Mouse (Mus musculus) frontal cortex, adult (tissue): ENCODE data around the gene Sppl2c.

Experiments used
- ATAC-seq: cut with Nextera tagmentation; 2 replicates; pipeline ENCODE4 v1.9.2; 2017; ENCODE audit warnings: mild to moderate bottlenecking, moderate library complexity, mixed read lengths; ENCODE audit not compliant: low TSS enrichment

The Sppl2c gene

DNA sequence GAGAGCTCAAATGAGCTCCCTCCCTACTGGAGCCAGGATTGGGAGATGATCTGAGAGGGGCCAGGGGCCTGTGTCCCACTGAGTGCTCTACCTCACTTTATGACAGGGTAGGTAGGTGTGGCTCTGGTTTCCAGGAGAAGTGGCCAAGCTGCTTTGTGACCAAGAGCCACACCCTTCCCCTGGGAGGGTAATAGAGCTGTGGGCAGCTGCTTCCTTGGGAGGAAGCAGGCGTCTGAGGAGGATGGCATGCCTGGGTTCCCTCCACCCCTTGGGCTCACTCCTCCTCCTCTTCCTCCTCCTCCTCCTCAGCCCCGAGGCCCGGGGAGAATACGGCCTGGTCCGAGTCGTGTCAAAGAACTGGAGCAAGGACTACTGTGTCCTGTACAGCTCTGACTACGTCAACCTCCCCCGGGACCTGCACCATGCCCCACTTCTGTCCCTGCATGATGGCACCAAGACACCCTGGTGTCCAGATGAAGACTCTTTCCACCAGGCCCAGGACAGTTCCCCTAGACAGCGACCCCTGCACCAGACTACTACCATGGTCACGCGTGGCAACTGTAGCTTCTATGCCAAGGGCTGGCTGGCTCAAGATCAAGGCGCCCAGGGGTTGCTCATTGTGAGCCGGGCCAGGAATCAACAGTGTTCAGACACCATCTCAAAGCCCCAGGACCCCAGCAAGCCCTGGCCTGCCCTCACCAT, at the start of gene Sppl2c:
Gene Sppl2c (plus strand): TSS at position 193 of the 702 bp plus-strand sequence.
- ATAC-seq, result no peak

DNA sequence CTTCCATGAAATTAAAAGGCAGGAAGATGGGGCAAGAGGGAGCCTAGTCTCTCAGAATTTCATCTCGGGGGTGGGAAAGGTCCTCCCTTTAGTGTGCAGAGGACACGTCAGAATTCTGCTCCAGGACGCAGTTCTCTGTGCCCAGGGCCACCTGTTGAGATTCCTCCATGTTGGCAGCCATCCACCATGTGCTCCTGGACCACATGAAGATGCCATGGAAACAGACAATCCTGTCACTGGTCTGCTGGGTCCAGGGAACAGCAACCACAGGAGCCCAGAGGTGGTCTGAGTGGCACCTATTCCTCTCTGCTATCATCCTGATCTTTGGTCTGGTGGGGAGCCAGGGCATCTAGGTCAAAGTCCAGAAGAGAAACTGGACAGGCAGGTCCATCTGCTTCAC, 47.2 kb upstream of the Sppl2c start:
- ATAC-seq, result no peak

DNA sequence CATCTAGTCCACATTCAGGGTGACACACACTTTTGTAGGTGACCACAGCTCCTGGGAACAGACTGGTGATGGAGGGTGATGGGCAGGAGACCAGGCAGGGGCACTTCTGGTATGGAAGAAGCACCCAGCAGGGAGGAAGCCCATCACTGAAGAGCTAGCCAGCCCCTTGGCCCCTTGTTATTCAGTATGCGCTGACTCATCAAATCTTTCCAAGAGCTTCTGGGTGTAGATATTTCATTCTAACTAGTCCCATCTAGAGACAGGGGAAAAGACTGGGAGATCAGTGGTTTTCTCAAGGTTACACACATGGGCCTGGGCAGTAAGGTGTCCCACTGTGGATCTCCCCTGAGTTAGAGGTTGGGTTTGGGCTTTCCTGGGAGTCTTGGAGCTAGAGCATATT, 41.2 kb upstream of the Sppl2c start:
- no peak for ATAC-seq

DNA sequence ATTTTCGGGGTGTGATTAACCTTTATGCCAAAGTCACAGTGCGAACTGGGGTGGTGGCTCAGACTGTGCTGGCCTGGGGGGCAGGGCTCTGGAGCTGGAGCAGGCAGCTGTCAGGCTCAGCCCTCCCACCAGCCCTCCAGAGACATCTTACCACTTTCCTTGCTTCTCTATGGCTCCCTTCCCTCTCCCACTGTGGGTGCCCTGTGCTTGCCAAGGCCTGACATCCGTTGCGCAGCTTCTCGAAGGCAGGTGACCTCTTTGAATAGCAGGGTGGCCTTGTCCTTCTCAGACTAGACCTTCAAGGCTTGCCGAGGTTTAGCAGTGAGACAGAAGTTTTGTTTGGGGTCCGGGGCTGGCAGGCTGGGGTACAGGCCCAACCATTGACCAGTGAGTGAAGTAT, 37.3 kb upstream of the Sppl2c start:
- no peak for ATAC-seq

DNA sequence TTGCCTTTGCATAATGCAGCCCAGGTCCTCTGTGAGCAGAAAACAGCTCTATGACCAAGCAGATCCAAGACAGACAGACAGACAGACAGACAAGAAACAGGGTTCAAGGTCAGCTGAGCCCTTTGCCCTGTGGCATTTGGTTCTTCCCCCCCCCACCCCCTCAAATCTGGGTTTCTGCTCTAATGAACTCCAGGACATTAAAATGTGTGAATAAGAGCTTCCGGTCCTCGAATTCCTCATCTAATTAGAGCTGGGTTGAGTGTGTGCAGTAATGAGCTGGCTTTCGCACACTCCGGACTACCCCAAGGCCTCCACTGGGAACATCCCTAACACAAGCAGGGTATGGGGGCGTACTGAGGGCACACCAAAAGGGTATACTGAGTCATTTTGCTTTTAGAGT, 35.2 kb upstream of the Sppl2c start:
- ATAC-seq, result no peak

DNA sequence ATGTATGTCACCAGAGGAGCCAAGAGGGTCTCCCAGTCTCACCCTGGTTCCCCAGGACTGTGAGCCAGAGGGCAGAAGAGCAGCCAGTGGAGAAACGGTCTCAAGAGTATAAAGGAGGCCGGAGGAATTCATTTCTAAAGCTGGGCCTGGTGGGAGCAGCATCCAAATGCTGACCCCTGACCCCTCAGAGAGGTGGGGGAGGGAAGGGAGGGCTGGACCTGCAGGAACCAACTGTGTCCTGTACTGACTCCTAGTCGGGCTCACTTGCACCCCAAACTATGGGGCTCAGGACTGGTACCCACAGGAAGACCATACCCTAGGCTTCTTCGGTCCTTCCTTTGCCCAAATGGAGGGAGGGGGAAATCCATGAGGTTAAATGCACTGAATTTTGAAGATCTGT, 31.8 kb upstream of the Sppl2c start:
- no peak for ATAC-seq

DNA sequence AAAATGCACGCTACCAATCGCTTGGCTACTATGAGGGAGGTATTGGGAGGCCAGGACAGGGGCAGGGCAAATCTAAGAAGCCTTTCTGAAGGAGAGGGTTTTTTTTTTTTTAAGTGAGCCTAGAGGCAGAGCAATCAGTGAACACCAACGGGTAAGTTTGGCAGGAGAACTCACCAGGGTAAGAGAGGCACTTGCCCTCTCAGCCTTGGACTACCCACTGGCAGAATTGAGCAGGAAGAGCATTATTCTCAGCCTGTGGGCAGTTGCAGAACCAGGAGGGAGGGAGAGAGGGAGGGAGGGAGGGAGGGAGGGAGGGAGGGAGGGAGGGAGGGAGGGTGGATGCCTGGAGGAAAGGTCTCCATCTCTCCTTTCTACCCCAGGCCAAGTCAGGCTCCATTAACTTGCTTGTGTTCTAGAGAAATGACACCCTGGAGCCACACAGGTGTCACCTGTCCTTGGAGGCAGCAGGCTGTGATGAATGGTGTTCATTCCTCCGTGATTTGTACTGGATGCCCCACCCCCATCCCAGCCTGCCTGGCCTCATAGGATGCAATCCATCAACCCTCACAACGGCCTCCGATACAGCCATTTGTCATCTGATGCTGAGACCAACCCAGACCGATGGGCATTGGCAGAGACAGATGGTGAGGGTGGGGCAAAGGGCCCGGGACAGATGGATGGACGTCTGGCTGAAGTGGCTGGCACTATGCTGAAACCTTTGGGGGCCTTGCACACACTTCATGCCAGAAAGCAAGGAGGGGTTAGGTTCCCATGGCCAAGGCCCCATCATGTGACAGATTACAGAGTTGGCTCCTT, 31.1 kb upstream of the Sppl2c start:
- ATAC-seq, result no peak

DNA sequence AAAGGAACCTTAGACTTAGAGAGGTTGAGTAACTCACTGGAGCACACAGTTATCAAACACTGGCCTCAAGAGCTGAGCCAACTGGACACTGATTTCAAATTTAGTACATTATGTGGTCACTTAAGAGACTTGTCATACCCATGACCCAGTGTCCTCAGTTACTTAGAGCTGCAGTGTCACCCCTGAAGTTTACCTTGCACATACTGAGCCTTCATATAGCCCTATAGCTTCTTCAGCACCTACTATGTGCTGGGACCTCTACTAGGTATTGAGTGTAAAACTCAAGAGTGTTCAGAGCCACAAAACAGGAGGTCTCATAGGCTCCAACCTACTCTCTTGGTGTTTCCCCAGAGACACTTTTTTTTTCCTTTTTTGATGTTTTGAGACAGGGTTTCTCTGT, 30.2 kb upstream of the Sppl2c start:
- no peak for ATAC-seq

DNA sequence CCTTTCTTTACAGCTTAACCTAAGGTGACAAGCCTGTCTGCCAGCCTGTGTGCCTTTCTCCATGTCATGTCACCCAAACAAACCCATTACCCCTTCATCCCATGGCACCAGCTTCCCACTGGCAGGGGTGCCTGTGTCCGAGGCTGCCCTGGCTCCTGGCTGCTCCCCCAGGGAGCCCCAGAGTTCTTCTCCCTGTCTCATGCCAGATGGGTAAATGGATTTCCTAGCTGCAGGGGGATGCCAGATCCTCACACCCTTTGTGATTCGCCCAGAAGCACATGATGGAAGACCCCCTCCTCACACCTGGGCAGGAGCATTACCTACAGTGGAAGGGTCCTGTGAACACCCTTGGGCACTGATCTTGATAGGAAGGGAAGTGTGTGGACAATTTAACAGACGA, 29.7 kb upstream of the Sppl2c start:
- ATAC-seq, result no peak

DNA sequence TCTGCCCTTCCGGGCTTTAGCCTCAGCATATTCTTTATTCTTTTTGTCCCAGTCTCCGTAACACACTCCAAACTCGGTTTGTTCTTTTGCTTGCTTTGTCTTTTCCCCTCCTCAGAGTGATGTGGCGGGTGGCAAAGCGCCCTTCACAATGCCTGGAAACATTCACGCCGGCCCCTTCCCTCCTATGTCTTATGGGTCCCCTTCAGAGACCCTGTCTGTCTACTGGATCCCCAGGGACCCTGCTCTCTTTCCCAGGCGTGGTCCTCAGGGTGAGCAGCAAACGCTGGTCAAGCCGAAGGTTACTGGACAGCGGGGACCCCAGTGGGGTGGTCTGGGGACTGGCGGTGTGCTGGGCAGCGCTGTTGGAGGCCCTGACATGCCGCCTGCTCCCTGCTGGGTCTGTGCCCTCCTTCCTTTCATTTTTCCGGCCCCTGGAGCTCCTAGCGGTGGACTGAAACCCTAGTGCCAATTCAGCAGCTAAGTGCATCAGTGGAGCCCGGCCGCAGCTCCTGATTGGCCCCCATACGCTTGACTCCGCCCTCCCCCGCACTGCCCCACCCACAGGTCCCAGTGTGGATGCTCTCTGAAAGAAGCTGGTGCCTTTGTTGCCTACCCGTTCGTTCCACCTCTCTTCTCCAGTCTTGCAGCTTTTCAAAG, 28.4 kb upstream of the Sppl2c start:
- peak; percentile 91 for ATAC-seq

DNA sequence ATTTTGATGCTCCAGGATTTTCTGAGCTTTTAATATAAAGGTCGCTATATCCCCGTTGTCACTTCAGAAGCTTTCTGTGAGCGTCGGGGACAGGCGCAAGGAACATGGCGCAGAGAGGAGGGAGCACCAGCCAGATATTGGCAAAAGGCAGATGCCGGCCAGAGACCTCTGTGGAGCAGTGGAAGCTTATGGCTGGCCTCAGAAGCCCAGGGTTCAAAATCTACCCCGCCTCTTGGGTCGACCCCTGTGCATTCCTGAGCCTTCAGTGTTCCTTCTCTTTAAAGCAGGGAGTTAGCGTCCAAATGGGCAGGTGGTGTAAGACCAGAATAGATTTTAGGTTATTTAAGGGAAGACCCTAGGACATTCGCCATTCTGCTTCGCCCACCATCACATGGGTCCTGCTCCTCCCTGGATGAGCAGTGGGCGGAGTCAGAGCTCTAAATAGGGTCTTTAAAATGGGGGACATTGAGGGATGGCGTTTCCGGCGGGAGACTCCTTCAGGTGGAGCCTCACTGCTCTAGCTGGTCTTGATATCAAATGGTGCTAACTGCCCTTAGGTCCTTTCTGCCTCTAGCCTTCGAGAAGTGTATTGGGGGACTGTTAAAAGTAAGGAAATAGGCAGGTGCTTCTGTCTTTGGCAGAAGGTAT, 27.7 kb upstream of the Sppl2c start:
- ATAC-seq, result peak; percentile 22

DNA sequence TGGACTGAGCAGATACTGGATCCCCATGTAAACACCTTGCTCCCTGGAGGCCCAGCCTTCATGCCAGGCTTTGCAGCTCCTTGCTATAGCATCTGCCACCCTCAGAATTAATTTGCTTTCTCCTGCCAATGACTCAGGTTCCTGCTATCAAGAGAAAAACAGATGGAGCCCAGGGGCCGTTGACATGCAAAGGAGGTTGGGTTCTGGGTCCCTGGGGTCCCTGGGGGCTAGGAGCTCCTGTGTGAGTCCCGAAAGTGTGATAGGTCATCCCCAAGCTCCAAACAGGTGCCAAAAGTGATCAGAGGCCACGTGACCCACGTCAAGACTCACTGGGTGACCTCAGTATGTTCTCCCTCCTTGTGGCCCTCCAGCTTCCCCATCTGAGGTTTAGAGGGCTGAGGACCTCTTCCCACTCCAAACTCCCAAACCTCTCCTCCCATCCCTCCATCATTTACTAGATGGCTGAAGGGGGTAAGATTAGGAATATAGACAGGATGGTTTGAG, 26.3 kb upstream of the Sppl2c start:
- ATAC-seq, result no peak

DNA sequence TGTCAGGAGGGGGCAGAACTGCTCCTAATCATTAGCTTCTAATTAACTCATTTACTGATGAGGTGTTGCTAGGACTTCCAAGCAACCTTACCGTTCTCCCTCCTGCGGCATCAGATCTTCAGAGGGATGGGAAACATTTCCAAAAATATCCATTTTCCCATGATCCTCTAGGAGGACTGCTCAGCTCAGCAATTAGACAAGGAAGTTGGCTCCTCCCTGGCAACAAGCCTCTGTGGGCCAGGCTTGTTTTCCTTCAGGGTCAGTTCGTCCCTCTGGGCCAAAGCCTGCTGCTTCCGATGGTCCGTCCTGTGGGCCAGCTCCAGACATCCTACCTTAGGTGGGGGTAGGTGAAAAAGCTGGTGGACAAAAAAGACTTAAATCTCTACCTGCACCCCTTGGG, 25.0 kb upstream of the Sppl2c start:
- ATAC-seq, result no peak

DNA sequence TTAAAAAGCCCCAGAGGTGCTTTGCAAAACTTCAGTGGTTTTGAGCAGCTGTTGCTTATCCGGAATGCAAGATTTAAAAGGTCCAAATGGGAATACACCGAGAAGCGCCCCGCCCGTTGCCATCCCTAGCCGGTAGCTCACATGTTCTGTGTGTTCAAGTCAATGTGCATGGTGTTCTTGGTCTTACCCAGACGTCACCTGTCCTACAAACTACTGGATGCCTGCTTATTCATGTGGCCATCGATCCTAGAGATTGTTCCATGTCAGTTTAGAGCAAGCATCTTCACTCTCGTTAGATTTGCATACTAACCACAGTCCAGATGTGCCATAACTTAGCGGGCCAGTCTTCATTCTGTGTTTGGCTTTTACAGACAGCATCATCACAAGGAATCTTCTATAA, 21.9 kb upstream of the Sppl2c start:
- no peak for ATAC-seq

DNA sequence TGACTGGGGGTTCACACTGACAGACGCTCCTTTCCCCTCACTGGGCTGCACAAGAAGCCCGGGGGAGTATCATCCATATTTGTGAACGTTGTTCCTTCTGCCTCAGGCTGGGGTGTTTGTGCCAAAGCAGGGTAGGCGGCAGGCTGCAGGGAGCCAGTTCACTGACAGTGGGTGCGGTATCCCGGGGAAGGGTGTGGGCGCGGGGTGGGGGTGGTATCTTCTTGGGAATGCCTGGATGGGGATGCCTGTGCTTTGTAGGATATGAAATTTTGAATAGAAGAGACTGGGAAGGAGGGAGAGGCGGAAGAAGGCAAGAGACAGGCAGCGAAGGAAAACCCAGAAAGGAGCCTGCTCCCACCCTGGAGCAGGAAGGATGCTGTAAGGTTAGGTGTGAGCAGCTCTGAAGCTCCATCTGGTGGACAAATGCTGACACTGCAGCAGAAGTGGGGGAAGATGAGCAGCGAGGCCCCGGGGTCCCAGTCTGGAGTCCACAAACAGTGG, 14.8 kb upstream of the Sppl2c start:
- ATAC-seq, result peak; percentile 88

DNA sequence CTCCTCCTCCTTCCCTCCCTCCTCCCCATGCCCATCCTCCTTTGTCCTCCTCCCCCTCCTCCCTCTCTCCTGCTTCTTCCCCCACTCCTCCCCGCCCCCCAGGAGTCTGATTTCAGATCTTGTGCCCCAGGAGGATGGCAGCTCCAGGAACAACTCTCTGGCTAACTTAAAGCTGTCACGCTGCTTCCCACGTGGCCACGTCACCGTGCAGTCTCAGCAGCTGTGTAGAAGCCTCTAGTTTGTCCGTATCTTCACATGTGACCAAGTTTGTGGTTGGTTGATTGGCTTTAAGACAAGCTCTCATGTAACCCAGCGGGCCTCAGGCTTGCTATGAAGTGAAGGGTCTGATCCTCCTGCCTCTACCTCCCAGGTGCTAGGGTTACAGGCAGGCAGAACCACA, 7.2 kb upstream of the Sppl2c start:
- ATAC-seq, result peak; percentile 21; the same call in 1 of the 2 replicates

DNA sequence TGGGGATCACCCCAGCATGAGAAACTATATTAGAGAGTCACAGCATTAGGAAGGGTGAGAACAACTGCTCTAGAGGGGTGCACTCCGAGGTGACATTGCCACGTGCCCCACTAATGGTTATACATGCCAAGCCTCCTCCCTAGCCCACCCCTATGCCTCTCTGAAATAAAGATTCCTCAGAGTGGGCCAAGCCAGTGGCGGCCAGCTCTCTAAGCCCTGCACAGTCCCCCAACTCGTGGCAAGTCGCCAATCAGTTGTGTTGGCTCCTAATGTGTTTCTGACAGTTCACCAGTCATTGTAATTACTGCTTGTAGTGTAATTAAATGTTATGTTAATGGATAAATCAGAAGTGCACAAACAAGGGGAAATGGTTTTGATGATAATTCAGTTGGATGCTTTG, 6.3 kb upstream of the Sppl2c start:
- no peak for ATAC-seq

DNA sequence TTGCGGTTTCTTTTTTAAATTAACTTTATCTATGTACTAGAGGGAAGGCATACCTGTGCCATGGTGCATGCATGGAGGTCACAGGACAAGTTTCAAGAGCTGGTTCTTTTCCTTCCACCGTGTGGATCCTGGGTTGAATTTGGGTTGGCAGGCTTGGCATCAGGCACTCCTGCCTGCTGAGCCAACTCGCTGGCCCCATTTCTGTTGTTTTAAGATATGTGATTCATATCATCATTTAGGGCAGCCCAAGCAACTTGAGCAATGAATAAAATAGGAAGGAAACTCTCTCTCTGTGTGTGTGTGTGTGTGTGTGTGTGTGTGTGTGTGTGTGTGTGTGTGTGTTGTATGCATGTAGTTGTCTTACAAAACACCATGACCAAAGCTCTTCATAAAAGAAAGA, 4.0 kb upstream of the Sppl2c start:
- ATAC-seq, result peak; percentile 64; the same call in 1 of the 2 replicates

DNA sequence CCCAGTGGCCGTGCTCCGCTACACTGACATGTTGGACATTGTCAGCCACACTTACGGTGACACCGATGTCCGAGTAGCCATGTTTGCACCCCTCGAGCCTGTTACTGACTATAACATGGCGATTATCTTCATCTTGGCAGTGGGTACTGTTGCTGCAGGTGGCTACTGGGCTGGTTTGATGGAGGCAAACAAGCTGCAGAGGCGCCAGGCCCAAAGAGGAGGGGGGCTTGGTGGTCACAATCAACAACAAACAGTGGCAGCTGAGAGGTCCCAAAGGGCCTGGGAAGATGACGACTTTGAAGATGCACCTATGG, 667 bp downstream of the Sppl2c start:
- ATAC-seq, result no peak

DNA sequence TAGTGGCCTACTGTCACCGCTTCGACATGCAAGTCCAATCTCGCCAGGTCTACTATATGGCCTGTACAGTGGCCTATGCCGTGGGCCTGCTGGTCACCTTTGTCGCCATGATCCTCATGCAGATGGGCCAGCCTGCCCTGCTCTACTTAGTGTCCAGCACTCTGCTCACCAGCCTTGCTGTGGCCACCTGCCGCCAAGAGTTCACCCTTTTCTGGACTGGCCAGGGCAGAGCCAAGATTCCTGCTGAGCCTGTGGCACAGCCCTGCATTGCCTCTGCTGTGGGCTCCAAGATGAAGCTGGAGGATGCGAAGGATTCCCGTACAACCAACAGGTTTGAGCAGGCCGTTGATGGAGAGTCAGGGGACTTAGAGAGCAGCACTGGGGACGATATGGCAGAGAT, 1.6 kb downstream of the Sppl2c start:
- ATAC-seq, result no peak

DNA sequence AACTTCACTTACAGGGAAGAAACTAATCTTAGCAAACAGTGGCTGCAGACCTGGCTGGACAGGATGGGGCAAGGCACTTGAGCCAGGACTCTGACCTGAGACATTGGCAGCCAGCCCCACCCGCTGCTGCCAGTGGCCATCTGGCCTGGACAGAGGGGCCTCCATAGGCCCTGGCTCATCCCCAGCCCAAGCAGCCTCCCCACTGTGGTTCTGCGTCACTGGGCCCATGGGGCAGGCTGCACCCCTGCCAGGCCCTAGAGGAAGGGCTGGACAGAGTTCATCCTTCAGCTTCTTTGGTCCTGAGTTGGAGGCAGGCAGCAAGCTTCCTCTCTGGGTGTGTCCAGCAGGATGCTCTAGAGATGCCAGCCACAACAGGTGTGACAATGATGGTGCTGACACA, 3.9 kb downstream of the Sppl2c start:
- no peak for ATAC-seq

DNA sequence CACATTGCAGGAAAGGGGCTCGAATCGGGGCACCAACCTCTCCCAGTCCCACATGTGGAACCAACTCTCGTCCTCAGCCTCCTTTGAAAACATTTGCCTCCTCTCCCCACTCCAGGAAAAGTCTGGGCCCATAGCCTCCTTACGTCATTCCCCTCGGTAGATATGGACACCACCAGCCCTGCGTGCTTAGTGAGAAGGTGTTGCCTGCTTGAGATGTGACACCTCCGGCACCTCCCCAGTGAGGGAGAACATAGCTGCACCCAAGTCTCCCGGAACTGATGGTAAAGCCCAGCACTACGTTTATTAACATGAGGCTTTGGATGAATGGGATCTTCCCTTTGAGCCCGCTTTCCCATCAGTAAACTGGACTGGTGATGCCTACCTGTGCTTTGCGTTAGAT, 9.3 kb downstream of the Sppl2c start:
- ATAC-seq, result peak; percentile 64; the same call in 1 of the 2 replicates
